Mouse (Mus musculus) c-Kit-negative CD71-positive TER-119-positive erythroid progenitor cells, embryonic 14.5 days (primary cell): Measurements from ENCODE around the gene Cep55.
A peak's percentile ranks its signal among the peaks of the same experiment; 100 is the strongest.

Experiments
- DNase-seq: peaks from one replicate; pipeline ENCODE4 v3.0.0-alpha.2; 2013; ENCODE audit warnings: low read depth, low spot score

Cep55 gene

DNA sequence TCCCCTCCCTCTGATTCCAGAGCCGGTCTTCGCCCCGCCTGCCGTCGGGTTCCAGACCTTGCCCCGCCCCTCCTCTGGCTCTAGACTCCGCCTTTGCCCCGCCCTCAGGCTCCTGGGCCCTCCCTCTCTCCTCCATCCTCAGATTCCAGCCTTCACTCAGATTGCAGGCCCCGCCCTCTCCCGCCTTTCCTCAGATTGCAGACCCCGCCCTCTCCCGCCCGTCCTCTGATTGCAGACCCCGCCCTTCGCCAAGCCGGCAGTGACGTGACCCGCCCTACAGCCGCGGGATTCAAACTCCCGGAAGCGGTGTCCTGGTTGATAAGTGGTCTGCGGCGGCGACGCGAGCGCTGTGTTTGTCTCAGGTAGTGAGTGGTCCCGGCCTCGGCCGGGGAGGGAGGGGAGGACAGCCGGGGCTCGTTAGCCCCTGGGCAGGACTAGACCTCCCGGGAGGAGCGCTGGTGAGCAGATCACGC, at the start of gene Cep55:
Gene Cep55, plus strand, starts transcription at position 292 of the 473 bp plus-strand sequence.
- peak; percentile 16 for DNase-seq

DNA sequence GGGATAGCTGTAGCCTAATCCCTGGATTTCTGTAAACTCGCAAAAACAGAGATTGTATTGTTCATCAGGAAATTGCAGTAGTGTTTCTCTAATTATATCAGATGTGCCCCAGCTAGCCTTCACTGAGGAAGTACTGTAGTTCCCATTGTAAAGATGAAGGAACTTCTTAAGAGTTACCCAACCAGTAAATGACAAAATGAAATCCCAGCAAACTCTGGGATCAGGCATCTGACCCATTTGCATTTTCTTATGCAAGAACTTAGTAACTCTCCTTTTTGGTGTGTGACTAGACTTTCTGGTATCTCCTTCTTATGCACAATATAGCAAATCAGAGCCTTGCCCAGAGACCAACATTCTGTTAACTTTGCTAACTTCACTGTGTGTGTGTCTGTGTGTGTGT, 43.4 kb upstream of the Cep55 start:
- no peak for DNase-seq

DNA sequence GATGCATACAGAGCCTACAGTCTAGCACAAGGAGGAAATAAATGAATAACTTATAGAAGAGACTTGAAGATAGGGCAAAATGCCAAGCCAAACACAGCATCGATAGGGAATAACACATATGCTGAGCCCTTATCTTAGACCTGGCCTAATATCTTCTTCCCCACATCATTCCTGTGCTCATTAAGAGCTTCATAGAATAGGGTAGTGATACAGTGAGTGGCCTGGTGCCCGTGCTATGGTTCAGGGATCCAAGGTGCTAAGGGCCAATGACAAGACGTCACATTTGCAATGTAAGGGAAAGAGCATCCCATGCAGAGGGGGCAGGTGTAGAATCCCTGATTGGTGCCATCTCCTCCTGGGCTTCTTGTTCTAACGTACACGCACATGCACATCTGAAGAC, 40.4 kb upstream of the Cep55 start:
- no peak for DNase-seq

DNA sequence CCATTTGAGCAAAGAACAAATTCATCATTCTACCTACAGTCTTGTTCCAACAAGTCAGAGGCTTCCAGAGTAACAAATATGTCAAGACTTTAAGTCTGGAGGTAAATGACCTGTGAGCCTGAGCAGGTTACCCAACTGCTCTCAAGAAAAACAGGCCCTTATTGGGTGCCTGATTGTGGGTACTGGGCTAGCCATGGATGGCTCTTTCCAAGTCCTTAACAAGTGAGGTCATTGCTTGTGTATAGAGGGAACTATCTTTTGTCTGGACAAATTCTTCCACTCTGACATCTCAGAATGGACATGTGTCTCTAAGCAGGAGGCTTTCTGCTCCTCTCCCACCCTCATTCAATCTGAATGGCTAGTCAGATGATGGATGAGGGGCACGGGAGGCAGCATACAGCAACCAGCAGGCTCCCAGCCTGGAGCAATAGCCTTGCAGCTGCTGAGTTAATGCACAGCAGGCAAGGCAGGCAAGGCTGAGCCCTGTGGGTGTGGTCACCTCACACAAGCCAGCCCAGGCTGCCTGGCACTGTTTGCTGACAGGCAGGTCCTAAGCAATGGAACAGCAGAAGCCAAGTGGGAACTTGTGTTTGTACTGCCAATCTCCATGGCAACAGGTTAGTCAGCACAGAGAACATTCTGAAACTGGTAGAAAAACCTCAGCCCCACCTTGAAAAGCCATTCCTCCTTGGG, 39.5 kb upstream of the Cep55 start:
- DNase-seq, result no peak

DNA sequence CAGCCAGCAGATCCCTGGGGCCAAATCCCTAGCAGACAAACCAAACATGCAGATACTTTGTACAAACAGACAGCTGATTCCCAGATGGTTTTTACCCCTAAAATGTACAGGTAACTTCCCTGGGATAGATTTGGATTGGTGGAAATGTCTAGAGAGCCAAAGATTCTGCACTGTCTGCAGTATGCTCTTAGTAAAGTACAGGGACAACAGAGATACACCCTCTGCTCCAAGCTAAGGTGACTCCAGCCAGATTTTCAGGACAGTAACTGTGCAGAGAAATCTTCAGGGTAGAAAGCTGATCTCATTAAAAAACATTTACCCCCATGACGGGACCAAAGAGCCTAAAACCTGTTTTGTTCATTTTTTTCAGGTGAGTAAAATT, 38.9 kb upstream of the Cep55 start:
- DNase-seq, result no peak

DNA sequence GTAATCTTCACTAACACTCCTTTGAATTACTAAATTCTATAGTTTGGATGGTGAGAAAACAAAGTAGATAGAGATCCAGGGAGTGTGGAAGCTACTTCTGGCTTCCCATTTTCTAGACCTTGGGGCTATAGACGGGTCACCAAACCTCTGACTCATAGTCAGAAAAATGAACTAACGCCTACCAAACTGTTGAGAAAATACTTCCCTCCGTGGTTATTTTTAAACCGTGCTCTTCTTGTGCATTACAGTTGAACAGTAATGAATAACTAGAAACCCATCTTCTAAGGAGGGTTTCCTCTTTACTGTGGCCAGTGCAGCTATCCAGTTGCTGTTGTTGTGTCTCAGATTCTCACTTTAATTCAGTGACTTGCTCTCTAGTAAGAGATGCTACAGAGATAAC, 32.1 kb upstream of the Cep55 start:
- no peak for DNase-seq

DNA sequence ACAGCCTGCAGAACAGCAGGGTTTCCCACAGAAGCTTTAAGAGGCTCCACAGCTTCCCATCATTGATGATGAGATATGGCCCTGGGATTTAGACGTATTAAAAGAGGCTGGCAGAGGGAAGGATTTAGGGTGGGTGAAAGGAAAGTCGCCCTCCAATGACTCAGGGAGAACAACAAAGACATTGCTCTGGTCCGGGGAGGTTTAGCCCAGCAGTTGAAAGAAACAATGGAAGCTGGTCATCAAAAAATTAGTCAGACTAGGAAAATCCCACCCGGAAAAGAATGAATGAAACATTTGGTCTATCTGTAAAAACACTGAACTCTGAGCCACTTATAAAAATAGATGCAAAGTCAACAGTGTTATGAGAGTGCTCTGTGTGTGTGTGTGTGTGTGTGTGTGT, 31.2 kb upstream of the Cep55 start:
- no peak for DNase-seq

DNA sequence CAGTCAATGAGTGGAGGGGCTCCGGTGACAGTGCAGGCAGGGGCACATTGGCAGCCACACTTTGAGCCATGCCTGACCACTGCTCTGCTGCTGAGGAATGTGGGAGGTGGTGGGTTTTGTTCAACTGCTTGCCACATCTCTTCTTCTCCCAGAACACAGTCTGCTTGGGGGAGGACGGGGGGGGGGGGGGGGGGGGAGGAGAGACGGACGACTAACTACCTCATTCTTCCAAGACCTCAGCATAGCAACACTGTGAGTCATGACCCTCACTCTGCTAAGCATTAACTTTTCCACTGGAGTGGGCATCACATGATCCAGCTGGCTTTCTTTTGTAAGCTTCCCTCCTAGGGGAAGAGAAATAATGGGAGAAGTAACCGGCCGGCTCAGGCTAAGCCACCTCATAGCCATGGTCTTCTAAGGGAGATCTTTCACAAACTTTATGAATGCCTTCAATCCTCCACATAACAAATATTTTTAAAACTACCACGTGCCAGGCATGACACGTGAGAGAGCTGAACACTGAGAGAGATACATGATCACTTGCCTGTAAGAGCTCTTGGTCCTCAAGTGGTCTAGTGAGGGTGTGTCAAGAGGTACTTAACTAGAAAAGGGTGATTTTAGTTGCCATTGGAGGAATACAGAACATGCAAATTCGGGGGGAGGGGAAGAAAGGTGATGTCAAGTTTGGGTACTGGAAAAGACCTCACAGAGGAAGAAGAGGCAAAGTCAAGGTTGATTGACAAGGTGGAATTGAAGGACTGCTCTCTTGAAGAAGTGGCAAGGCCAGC, 29.4 kb upstream of the Cep55 start:
- DNase-seq, result no peak

DNA sequence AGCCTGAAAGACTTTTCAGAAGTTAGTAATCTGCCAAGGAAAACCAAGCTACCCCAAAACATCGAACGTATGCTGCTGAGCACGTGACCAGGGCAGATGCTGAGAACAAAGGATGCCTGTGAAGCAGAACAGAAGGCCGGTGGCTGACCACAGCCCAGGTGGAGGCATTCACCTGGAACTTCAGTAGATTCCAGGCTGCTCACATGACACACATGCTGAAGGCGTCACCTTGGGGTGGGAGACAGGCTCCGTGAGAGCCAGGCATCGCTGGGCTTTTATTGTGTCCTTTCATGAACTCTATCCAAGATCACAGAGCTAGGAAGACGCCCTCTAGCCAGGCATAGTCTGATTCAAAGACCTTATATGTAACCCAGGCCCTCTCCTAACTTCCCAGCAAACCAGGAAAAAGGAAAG, 28.6 kb upstream of the Cep55 start:
- no peak for DNase-seq

DNA sequence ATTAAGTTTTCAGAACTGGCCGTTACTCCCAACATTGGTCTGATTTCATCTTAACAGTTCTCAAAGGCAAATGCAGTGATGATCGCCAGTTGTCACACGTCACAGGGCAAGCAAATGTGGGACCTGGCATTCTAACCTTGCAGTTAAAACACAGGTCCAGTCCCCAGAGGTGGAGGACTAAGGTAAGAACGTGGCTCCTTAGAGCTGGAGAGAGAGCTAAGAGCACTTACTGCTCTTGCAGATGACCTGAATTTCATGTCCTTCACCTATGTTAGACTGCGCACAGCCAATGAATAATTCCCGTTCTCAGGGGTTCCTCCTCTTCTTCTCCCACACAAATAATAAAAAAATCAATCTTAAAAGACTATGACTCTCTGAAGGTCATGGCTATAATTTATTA, 27.4 kb upstream of the Cep55 start:
- no peak for DNase-seq

DNA sequence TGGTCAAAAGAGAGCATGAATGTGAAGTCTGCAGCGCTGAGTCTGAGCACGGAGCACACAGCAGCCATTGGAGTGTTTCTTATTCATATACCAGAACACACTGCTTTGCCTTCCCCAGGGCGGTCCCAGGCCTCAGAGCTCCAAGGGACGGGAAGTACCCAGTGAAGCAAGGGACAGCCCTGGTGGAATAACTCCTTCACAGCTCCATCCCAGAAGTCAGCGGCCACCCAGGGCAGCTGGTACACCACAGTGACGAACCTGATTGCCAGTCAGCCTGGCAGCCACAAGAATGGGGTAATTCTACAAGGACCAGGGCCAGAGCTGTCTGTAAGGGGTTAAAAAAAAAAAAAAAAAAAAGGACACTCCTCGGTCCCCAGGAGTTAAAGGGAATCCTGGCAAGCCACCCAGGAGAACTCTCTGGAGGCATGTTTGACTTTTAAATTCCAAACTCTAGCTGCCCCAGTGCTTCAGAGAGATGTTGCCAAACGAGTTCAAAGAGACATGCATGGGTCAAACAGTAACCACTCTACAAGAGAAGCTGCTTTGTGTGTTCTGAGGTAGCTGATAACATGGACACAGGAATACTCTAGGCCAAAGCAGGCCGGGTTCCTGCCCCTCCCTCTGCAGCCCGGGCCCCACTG, 26.8 kb upstream of the Cep55 start:
- no peak for DNase-seq

DNA sequence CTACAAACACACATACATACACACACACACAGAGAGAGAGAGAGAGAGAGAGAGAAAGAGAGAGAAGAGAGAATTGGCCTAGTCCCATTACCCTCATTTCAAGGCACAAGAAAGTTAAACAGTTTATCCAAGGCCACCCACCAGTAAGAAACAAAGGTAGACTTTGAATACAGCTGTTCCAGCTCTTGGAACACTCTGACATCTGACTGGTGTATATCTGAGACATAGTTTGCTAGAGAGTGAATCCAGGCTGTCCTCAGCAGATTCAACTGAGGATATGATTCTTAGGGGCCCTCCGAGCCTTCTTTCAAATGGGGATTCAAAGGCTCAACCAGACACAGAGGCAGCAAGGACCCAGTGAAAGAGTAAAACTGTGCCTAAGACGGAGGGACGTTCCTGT, 25.5 kb upstream of the Cep55 start:
- DNase-seq, result no peak

DNA sequence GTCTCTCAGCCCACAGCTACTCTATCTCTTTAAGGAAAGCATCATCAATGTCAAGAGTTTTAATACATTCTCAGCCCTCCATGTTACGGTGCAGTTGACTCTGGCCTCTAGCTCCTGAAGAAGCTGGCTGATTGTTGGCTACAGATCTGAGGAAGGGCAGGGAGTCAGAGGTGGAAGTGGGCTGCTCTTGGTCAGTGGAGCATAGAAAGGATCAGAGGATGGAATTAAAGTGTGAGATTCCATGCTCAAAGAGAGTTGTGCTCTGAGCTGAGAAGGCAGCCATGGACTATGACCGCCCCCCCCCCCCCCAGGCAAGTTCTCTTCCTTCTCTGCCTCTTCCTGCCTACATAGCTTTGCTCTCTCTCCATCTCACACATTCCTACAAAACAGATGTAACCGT, 24.9 kb upstream of the Cep55 start:
- no peak for DNase-seq

DNA sequence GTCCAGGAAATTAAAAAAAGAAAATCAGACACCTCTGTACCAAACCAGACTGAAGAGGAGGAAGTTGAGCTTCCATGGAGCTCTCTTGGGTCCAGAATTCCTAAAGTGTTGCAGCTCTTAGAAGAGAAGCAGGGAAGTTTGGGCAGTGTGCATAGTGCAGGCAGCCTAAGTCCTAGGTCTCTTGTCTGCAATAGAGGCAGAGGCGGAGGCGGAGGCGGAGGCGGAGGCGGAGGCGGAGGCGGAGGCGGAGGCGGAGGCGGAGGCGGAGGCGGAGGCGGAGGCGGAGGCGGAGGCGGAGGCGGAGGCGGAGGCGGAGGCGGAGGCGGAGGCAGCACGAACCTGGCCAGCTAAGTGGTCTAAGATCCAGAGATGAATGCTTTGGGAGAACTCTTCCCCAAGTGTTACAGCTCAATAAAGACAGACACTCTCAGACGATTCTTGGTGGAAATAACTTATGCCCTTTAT, 24.1 kb upstream of the Cep55 start:
- DNase-seq, result no peak

DNA sequence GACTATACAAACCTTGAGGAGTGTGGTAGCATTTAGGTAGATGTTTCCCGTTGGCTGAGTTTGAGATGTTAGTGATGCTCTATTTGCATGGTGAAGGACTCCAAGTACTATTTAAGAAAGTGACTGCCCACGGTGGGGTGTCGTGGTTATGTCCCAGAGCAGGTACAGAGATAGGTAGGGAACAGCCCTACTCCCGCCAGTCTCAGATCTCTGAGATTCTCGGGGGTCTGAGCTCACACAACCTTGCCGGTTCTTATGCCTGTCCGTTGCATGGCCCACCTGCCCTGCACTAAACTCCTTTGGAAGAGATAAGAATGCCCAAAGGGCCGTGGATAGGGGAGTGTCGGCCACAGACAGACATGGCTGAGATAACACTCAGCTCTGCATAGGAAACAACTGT, 23.7 kb upstream of the Cep55 start:
- DNase-seq, result no peak

DNA sequence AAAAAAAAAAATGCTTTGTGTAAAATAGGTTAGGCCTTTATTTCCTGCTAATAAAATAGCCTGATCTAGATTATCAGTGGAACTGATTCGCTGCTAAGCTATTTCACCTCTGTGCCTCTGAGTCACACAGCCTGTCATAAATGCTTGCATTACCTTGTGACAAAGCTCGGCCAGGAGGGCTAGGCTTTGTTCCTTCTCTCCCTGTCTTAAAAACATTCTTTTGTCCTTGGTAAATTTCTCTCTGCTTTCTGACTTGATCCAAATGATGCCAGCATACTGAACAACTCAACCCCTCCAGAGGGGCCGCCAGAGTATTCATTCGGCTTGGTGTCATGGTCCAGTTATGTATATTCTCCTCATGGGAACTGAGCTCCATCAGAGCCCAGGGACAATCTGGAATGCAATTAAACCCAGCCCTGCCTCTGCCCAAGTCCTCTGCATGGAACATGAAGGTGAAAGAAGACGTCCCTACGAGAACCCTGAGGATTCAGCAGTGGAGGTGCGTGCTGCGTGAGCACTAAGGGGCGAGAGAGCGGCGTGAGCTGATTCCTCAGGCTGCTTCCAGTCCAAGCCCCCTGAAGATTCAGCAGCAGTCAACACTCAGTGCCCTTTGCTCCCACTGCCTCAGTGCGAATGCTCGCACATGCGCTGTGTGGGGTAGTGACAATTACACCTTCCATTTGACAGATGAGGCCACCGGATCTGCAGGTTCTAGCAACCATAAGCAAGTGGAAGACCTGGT, 21.6 kb upstream of the Cep55 start:
- no peak for DNase-seq

DNA sequence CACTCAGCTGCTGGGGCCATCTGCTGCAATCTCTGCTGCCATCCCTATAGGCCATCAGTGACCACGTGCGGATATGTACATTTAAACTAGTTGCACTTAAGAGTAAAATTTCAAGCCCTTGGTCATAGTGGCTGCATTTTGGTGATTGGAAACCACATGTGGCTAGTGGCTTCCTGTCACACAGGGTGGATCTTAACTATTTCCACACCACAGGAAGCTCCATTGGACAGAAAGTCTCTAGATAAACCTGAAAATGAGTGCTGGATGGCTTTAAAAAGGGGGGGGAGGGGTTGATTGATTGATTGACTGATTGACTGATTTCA, 21.1 kb upstream of the Cep55 start:
- DNase-seq, result no peak

DNA sequence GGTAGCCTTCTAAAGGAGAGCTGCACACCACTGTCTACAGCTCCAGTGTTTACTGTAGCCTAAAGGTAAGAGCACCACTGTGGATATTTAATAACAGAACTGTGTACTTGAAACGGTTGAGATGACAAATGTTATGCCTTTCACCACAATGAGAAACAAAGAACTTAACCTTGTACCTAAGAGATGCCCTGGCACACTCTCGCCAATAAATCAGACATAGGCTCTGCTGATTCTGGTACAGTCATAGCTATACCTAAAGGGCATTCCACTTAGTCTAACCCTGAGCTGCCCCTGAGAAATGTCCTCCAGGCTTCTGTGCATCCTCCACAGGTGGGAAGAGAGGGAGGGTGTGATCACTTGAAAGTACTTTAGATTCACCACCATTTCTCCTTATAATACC, 20.1 kb upstream of the Cep55 start:
- no peak for DNase-seq

DNA sequence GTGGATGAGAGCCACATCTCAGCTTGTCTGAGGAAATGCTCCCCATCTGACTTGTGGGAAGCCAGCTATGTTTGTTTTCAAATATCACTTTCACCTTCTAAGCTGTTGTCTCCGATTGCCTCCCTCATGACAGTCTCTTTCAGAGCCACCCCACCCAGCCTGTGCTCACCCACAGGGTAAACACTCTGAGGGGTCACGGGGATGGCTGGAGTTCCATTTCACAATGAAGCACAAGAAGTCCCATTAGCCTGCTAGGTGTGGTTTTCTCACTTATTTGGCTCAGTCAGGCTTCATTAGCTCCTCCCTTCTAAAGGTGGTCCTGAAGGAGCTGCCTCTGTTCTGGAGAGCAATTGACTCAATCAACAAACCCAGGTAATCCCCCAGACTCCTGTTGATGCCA, 19.0 kb upstream of the Cep55 start:
- DNase-seq, result no peak

DNA sequence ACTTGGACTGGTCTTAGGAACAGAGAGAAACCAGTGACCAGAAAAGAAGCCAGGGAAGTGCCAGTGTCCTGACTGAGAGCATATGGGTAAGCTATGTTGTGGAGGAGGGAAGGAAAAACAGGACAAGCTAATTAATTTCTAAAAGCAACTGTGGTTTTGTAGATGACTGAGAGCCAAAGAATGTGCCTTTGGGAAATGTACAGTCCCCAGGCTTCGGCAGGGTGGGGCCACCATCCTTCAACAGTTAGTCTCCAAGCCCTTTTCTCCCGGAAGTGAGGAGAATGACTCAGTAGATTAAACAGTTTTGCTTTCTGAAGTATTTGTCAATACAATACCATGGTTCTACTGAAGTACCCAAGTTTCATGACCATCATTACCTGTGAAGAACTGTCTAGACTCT, 16.5 kb upstream of the Cep55 start:
- no peak for DNase-seq

DNA sequence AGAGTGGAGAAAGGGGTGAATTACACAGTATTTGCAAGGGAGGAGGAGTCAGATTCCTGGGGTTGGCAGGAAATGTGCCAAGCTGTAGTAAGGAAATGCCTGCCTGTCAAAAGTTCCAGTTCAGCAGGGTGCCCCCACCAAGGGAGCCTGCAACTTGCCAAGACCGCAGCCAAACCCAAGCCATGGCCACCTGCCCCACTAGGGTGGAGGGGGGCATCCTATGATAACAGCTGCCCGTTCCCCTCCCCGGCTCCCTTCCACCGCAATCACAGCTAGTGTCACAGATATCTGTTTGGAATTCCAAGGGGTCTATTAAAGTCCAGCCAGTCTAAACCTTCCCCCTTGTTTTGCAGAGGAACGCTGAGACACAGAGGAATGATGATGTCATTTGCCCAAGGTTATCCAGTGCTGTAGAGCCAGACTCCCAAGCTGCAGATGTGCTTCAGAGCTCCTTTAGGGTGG, 12.5 kb upstream of the Cep55 start:
- no peak for DNase-seq
